Mouse (Mus musculus): ENCODE results near the gene Orai1.
A peak's percentile ranks its signal among the peaks of the same experiment; 100 is the strongest.
"Not testable (repeated sequence)": the region's sequence is repeated elsewhere in the genome, so short reads cannot be mapped to it uniquely, and the experiment has no call there.

The Orai1 gene

DNA sequence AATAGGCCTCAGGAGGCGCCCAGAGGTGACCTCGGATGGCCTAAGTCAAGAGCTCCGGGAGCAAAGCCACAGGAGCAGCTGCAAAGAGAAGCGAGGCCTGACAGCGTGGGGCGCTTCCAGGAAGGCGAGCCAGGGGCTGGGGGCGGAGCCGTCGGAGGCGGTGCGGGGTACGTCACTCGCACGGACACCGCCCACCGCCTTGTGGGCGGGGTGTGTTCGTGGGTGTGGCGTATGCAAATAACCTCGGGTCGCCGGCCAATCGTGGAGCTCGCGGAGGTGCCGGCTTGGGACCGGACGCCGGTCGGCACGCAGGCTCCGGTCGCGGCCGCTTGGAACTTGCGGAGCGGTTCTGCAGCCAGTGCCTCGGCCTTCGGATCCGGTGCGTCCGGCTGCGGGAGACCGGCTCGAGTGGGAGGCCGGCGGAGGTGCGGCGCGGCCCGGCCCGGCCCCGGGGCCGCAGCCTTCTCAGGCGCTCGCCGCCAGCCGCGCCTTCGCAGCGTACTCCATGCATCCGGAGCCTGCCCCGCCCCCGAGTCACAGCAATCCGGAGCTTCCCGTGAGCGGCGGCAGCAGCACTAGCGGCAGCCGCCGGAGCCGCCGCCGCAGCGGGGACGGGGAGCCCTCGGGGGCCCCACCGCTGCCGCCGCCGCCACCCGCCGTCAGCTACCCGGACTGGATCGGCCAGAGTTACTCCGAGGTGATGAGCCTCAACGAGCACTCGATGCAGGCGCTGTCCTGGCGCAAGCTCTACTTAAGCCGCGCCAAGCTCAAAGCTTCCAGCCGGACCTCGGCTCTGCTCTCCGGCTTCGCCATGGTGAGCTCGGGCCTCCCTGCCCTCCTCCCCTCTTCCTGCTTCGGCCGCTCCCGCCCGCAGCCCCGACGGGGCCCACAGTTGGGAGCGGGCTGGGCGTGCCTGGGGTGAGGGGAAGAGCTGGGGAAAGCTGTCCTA is at the start of gene Orai1:
Gene Orai1 (plus strand): TSS at position 322 of the 949 bp plus-strand sequence.
- peak; percentile 89 for DNase-seq

DNA sequence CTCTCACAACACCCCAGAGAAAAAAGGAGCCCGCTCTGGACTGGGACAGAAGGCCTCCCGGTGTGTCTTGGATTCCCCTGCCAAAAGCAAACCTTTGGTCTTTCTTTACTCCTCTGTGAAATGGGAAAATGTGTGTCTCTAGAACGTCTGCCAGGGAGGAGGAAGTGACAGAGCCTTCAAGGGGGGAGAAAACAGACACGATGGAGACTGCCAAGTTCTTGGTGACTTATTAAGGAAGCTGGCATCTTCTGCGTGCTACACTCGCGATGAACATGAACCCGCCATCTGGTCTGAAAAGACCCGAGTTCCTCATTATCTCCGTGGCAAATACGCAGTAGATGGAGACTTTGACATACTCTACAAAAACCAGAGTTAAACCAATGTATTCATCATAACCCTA is 49.4 kb upstream of the Orai1 start:
- no peak for DNase-seq

DNA sequence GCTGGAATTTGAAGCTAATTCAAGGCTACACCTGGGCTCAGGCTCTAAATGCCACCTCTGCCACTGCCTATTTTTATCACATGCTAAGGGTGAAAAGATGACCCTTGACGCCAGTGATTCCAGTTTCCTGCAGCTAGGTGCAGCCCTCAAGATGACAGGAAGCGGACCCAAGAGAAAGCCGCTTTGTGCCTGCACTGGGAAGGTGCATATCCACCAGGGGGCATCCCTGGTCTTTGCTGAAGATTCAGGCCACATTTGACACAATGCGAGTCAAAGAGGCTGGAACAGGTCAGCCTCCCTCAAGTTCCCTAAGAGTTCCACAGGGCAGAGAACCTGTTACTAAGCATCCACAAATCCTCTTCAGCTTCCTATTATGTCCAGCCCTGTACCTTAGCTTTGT is 46.6 kb upstream of the Orai1 start:
- peak; percentile 70 for DNase-seq

DNA sequence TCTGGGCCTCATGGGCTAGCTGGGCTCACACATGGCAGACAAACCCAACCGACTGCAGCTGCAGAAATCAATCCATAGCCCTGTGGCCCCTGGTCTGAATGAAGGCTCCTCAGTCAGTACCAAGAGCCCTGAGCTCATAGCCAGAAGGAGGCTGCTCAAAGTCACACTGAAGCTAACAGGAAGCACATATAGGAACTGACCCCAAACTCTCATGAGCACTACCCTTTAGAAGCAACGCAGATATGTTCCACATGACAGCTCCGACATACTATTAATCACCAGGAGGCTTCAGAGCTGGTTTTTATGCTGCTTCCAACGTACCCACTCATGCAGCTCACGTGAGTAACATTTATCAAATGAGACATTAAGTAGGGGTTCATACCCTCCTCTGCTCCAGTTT is 44.8 kb upstream of the Orai1 start:
- no peak for DNase-seq

DNA sequence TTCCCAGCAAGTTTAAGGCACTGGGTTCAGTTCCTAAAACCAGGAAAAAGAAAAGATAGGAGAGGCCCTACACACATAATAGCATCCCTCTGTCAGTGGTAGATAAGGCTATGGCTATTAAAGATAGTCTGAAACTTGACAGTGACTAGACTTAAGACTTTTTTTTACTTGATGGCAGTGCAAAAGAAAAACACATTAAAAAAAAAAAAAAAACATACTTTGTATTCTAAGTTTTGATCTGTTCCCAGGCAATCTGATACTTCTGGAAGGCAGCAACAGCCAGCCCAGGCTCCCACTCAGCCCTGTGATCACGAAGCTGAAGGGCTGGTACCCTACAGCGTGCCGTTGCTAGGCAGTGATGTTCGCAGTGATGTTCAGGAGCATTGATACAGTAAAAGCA is 43.4 kb upstream of the Orai1 start:
- DNase-seq, result no peak

DNA sequence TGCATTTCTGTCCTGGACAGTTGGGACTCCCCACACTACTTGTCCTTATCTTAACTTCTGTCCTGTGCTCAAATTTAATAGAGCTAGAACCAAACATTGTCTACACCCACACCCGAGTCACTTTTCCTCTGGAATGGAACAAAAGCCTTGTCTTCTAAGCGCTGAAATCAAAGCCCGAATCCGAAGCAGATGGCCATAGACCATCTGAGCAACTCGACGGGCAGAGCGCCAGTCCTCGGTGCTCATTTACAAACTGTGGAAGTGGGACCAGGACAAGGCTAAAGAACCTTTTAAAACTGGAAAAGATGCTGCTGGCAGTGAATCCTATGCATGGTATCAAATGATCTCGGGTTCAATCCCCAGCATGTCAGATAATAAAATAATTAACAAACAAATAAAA is 42.8 kb upstream of the Orai1 start:
- peak; percentile 63 for DNase-seq

DNA sequence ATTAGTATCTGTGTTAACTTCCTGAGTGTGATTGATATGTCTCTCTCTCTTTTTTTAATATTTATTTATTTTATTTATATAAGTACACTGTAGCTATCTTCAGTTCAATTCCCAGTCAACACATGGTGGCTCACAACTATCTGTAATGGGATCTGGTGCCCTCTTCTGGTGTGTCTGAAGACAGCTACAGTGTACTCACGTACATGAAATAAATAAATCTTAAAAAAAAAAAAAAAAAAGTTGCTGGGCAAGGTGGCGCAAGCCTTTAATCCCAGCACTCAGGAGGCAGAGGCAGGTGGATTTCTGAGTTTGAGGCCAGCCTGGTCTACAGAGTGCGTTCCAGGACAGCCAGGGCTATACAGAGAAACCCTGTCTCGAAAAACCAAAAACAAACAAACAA is 40.2 kb upstream of the Orai1 start:
- not testable (repeated sequence) for DNase-seq

DNA sequence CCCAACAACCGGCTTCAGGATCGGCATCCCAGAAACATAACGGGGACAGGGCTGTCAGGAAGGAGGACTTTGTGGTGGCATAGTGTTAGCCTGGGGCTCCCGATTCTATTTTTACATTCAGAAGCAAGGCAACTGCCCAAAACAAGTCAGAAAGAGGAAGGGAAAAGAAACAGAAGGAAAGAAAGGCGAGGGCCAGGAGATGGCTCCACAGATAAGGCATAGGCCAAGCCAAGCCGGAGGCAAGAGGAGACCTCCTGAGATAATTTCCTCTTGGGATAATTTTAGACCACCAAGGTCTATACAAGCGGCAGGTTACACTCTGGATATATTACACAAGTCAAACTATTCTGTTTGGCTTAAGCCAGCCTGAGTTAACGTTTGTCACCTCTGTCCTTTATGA is 35.9 kb upstream of the Orai1 start:
- no peak for DNase-seq

DNA sequence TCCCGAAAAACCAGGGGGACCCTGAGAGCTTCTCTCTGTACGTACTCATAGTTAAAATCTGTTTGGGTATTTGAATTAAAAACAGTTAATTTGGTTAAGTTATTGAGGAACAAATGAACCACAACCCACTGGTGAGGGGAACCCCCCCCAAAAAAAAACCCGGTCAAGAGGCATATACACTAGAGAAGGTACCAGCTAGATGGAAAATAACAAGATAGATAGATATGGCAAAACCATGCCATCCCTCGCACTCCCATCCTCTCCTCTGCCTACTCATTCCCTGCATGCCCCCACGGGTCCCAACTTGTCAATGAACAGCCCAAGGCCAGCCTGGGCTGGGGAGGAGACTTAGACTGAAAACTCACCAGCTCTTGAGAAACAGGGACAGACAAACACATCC is 30.4 kb upstream of the Orai1 start:
- no peak for DNase-seq

DNA sequence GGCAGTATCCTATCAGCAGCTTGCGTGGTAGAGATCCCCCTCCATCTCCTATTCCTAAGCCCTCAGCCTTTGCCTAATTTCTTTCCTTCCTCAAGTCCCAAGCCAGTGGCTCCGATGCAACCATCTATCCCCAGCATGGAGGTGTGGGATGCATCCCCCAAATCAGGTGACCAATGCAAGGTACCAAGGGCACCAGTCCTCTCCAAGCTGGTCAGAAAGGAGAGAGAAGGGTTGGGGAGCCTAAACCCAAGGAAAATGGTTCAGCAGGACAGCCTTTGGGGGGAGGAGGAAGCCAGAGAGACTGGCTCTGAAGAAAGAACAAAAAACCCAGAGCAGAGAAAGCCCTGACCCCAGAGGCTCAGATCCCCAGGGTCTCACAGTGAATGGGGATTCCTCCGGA is 29.6 kb upstream of the Orai1 start:
- DNase-seq, result no peak

DNA sequence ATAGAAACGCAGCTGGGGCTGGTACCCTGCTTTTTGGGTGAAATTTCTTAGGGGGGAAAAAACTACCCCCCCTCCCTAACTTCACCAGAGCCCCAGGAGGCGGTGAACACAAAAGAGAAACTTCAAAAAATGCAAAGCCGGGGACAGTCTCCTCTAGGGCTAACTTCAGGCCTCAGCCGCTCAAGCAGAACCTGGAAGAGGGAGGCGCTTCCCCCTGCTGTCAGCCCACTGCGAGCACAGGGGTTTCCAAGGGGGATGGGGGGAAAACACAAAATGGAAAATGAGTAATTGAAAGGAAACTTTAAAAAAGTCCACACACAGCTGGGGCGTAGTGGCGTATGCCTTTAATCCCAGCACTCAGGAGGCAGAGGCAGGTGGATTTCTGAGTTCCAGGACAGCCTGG is 28.8 kb upstream of the Orai1 start:
- no peak for DNase-seq

DNA sequence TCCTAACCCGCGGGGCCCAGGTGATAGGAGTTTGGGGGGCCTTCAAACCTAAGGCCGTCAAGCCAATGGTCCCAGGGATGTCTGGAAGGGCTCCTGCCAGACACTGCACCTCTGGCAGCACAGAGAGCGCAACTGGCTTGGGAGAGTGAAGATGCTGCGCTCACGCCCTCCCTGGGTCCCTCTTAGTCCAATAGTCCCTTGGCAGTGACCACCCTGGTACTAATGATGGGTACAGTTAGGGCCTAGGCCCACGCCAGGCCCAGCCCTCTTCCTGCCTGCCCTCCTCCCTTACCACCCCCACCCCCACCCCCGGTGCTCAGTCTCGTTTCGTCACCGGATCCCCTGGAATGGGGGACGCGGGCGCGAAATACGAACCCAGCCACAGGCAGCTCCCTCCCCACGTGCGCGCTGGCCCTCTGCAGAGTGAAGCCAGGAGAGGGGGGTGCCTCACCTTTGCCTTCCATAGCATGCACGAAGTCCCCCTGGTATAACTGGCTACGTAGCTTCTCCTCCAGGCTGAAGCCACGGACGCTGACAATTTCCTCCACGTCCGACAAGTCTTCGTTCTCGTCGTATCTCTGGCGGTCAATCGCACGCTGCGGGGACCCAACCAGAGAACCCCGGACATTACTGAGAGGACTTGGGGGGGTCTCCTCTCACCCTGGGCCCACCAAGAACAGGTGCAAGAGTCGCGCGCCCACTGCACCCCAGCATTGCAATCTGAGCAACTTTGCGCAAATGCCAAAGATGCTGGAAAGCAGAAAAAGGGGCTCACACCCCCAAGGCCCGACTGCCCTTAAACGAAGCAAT is 27.5 kb upstream of the Orai1 start:
- DNase-seq, result peak; percentile 60

DNA sequence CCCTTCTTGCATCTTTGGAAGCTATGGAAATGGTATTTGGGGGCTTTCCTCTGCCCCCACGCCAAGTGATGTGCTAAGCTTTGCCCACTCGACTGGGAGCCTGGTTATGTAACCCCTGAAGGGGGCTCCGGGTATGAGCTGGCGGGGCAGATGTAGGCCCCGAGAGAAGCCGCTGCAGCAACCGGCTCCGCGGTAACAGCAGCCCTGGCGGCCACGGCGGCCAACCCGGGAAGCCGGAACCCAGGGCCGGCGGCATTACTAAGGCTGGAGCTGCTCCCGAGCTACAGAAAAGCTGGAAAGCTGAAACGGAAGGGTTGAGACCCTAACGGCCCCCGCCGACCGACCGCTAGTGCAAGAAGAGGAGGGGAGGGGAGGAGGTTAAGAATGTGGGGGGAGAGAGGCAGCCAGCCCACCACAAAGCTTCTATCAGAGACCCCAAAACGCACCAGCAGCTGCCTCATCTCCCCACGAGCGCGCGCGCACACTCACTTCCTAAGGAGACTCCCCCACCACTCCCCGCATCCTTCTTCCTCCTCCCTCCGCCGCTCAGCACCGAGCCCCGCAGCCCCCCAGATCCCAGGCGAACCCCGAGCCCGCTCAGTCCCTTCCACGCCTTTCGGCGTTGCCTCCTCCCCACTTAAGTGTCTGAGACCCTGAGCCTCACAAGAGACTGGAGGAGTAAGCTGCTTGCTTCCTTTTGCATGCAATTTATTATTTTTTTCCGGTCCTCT is 26.7 kb upstream of the Orai1 start:
- DNase-seq, result peak; percentile 47

DNA sequence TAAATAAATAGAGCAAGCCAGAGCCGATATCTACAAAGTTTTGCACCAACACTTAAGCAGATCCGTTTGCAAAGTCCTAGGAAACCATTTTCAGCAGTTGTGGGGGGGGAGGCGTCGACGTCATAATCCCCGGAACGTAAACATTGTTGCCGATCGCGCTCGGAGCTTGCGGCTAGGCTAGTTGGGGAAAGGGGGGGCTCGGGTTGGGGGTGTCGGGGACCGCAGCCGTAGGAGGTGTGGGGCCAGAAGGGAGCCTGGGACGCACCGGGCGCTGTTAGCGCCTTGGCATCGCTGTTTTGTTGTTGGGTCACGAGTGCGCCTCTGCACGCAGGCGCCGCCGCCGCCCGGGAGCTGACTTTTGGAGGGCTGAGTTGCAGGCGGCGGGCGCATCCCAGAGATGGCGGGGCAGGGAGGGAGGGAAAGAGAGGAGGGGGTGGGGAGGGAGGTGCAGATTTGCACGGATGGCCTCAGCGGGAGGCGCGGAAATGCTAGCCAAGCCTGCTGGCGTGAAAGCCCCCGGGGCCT is 25.8 kb upstream of the Orai1 start:
- DNase-seq, result peak; percentile 63

DNA sequence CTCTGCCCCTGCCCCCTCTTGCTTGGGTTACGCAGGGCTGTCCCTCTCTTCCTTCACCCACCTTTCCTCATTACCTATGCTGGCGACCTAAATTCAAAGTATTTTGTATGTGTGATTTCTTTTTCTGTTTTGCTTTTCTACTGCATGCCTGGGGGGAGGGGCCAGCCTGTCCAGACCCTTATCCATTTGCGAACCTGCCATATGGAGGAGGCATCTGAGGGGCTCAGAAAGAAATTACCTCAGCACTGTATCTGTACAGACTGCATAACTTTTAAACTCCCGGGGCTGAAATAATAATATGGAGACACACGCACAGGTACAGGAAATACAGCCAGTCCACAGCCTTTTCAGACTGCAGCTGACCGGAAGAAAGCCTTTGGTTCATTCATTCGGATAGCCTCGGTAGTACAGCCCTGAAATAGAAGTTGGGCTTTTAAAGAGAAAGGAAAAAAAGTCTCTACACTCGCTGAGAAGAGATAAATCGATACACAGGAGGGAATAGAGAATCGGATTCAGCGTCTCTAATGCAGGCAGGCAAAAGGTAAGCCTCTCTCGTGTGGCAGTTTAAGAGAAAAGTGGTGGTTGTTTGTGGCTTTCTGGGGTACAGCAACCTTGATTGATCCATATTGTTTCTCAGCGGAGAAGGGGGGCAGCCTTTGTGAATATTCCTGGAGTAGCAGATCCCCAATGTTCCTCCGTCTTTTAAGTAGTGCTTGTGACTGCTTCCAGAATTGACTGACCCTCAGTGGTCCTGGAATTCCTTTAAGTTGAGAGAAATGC is 25.1 kb upstream of the Orai1 start, which contains the start of gene Kdm2b:
Gene Kdm2b (minus strand): TSS at position 273 of the 780 bp plus-strand sequence.
- DNase-seq, result no peak

DNA sequence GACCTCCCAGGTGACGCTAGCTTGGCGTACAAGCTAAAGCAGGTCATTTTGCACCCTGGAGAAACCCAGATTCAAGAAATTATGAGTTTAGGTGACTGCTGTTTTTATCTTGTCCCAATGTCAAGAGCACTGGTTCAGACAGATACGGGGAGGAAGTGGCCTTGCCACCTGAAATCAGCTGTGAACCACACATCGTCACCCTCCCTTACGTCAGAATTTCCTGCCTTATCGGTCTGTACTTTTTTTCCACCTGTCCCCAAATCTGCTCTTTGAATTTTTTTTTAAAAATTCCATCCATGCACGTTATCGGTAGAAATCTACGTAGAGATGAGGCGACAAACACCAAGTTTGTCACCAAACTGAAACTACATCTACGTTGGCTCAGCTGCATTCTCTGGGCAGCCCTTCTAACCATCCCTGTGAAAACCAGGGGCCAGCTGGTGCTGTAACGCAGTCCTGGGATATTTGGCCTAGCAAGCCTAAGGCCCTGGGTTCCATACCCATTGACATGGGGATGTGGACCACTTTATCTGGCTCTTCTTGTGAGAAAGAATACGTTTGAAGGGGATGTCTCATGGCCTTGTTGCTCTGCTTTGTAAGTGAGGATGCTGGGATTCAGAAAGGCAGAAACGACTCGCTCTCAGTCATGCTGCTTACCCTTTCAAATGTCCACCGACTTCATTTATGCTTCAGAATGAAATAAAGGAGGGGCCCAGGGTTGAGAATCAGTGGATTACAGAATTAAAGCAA is 24.3 kb upstream of the Orai1 start:
- DNase-seq, result no peak

DNA sequence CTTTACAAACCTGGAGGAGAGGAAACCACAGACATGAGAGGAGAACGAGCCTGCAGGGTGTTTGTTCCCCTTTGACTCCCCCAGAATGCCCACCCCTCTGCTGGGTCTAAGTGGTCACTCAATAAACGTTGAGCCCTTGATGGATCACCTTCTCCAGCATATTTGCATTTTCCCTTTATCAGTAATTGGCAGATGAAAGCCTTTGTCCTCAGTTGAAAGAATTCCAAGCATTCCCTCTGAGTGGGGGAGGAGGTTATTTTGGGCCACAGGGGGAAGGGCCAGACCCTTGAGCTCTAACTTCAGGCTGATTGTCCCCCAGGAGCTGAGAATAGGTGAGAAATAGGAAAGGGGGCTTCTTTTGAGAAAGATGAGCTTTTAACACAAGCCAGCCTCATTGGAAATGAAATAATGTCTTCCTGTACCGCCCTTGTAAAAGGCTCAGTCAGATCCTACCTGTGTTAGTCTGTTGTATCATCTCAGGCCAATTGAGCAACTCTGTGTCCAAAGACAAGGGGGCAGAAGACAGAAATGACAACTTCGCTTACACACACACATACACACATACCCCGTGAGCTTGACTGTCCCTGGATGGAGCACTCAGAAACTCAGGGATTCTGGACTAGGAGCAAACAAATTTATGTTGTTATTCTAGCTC is 23.4 kb upstream of the Orai1 start:
- DNase-seq, result no peak

DNA sequence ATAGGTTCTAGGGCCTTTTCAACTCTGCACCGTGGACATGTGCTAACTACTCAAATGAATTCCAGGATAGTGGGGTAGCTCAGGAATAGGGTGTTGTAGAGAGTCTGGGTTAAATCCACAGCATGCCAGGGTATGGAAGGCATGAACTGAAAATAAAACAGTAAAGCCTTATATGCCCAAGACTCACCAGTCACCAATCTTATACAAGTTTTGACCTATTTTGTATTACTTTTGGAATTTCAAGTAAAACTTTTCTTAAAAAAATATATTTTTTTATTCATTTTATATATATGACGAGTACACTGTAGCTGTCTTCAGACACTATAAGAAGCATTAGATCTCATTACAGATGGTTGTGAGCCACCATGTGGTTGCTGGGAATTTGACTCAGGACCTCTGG is 21.1 kb upstream of the Orai1 start:
- no peak for DNase-seq

DNA sequence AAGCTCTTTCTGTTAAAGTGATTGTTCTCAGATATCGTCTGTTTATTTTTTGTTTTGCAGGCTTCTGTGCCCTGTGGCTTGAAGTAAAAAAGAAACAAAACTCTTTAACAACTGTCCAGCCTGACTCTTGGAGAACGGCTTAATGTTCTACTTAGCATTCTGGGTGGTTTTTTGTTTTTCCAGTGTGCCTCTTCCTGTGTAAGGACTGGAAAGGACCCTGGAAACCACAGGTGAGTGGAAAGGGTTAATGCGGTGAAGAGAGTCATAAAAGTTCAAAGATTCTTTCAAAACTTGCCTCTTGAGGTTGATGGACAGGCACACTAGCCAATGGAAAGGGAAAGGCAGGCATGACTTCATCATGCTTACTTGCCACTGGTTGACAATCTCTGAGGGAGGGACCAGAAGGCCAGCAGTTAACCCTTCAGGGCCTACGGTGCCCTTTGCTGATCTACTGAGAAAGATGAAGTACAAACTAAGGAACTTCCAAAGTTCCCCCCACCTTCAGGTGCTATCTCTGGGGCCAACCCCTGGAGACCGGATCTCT is 20.5 kb upstream of the Orai1 start:
- peak; percentile 77 for DNase-seq

DNA sequence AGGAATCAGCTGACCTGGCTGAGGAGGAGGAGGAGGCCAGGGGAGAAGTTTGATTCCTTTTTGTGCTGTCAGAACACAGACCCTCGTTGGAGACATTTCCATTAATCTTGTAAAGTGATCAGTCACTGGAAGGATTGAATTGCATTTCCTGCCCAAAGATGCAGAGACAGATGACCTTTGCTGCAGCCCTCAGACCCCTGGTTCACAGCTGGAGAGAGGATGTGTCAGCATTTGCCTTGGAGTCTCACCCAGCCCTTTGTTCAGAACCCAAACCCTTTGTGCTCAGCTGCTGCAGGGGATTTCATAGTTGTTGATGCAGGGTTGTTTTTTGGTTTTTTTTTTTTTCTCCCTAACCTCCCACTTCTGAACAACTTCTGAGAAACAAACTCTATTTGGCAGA is 20.0 kb upstream of the Orai1 start:
- DNase-seq, result no peak

Data from right cerebral cortex, postnatal 4 days (tissue).